Mouse (Mus musculus) CH12.LX (cell line): ENCODE data around the gene Foxg1. TPM values are rescaled to one million over a fixed set of nuclear protein-coding genes. Genes with fewer than 3 reads are reported as not detected.

Source experiments
- DNase-seq: peaks from one replicate; pipeline ENCODE4 v3.0.0-alpha.2; 2013; ENCODE audit errors: extremely low read depth
- H3K27ac ChIP-seq: 2 replicates; pipeline ENCODE4 v1.5.1; 2012; ENCODE audit warnings: low read depth, mild to moderate bottlenecking, control low read depth, moderate library complexity; ENCODE audit not compliant: insufficient read depth
- H3K27me3 ChIP-seq: replicated peaks from 2 replicates; pipeline ENCODE3; 2012; ENCODE audit warnings: inconsistent platforms
- H3K36me3 ChIP-seq, 2 experiments: replicated peaks in 1 of 2; 2 replicates each; pipeline versions ENCODE3 to v1.6.1; 2012; ENCODE audit warnings: inconsistent platforms in 1 of 2, low read length in 1 of 2, mild to moderate bottlenecking in 1 of 2, mixed read lengths in 1 of 2, moderate library complexity in 1 of 2; ENCODE audit not compliant: control insufficient read depth in 1 of 2, insufficient read depth in 1 of 2
- H3K4me1 ChIP-seq, 2 experiments: 2 replicates each; pipeline ENCODE4 v1.6.1; 2012; ENCODE audit warnings: inconsistent platforms in 1 of 2, moderate library complexity in 1 of 2; ENCODE audit not compliant: insufficient read depth in 2 of 2, control insufficient read depth in 1 of 2
- H3K4me2 ChIP-seq: 2 replicates; pipeline ENCODE4 v1.6.1; 2012; ENCODE audit warnings: low read depth, mild to moderate bottlenecking, control low read depth; ENCODE audit not compliant: poor library complexity, insufficient read depth, severe bottlenecking
- H3K4me3 ChIP-seq, 3 experiments: fragments of 150-350 bp in 1 of 3; sonication (generic) in 1 of 3; replicated peaks in 1 of 3; 2 replicates each; pipeline versions ENCODE3 to v1.5.1; 2011 to 2012; ENCODE audit warnings: low read depth in 2 of 3, low read length in 2 of 3, mild to moderate bottlenecking in 2 of 3, moderate library complexity in 2 of 3, control low read depth in 1 of 3, improper control_type of control experiment in 1 of 3, inconsistent platforms in 1 of 3, mixed read lengths in 1 of 3; ENCODE audit not compliant: poor library complexity in 1 of 3
- H3K79me2 ChIP-seq: replicated peaks from 2 replicates; pipeline ENCODE4 v1.6.1; 2012; ENCODE audit warnings: mild to moderate bottlenecking, moderate library complexity; ENCODE audit not compliant: control insufficient read depth, poor library complexity, insufficient read depth, severe bottlenecking; ENCODE audit errors: extremely low read depth
- H3K9ac ChIP-seq: 2 replicates; pipeline ENCODE4 v1.6.1; 2012; ENCODE audit warnings: low read depth, mild to moderate bottlenecking, control low read depth, moderate library complexity; ENCODE audit not compliant: insufficient read depth
- H3K9me3 ChIP-seq: replicated peaks from 2 replicates; pipeline ENCODE3; 2012; ENCODE audit warnings: low read length, inconsistent platforms, mixed read lengths
- CHD2 ChIP-seq: IDR thresholded peaks from 2 replicates; pipeline ENCODE4 v1.6.1; 2011; ENCODE audit warnings: low read length, improper control_type of control experiment
- E2F4 ChIP-seq: IDR thresholded peaks from 2 replicates; pipeline ENCODE4 v1.6.1; 2011; ENCODE audit warnings: low read depth, low read length, improper control_type of control experiment; ENCODE audit not compliant: insufficient replicate concordance
- ELF1 ChIP-seq: IDR thresholded peaks from 2 replicates; pipeline ENCODE4 v1.6.1; 2014; ENCODE audit warnings: low read depth, mild to moderate bottlenecking, inconsistent platforms, low read length, improper control_type of control experiment
- ETS1 ChIP-seq: conservative IDR thresholded peaks from 2 replicates; pipeline ENCODE4 v1.6.1; 2012; ENCODE audit warnings: low read depth, mild to moderate bottlenecking, inconsistent platforms, low read length, improper control_type of control experiment, moderate library complexity
- HCFC1 ChIP-seq: IDR thresholded peaks from 2 replicates; pipeline ENCODE4 v1.6.1; 2012; ENCODE audit warnings: low read depth, mild to moderate bottlenecking, inconsistent platforms, low read length, improper control_type of control experiment
- JUN ChIP-seq: IDR thresholded peaks from 2 replicates; pipeline ENCODE4 v1.6.1; 2011; ENCODE audit warnings: low read depth, mild to moderate bottlenecking, low read length, improper control_type of control experiment, moderate library complexity; ENCODE audit not compliant: insufficient read depth
- KAT2A ChIP-seq: IDR thresholded peaks from 2 replicates; pipeline ENCODE4 v1.6.1; 2012; ENCODE audit warnings: low read length, improper control_type of control experiment, inconsistent platforms; ENCODE audit not compliant: insufficient replicate concordance
- MAFK ChIP-seq: IDR thresholded peaks from 2 replicates; pipeline ENCODE4 v1.6.1; 2011; ENCODE audit warnings: low read length, improper control_type of control experiment; ENCODE audit not compliant: insufficient replicate concordance
- MAZ ChIP-seq: IDR thresholded peaks from 2 replicates; pipeline ENCODE4 v1.6.1; 2012; ENCODE audit warnings: low read depth, mild to moderate bottlenecking, inconsistent platforms, low read length, improper control_type of control experiment, moderate library complexity
- MXI1 ChIP-seq: IDR thresholded peaks from 2 replicates; pipeline ENCODE4 v1.6.1; 2011; ENCODE audit warnings: mild to moderate bottlenecking, low read depth, low read length, improper control_type of control experiment
- MYC ChIP-seq: IDR thresholded peaks from 2 replicates; pipeline ENCODE4 v1.6.1; 2011; ENCODE audit warnings: low read depth, mild to moderate bottlenecking, improper control_type of control experiment, low read length
- NRF1 ChIP-seq: IDR thresholded peaks from 2 replicates; pipeline ENCODE4 v1.6.1; 2014; ENCODE audit warnings: low read depth, mild to moderate bottlenecking, inconsistent platforms, low read length, improper control_type of control experiment, moderate library complexity
- SMC3 ChIP-seq: IDR thresholded peaks from 2 replicates; pipeline ENCODE4 v1.6.1; 2011; ENCODE audit warnings: low read depth, low read length, improper control_type of control experiment
- UBTF ChIP-seq: IDR thresholded peaks from 2 replicates; pipeline ENCODE4 v1.6.1; 2012; ENCODE audit warnings: low read depth, mild to moderate bottlenecking, inconsistent platforms, low read length, improper control_type of control experiment, moderate library complexity
- USF2 ChIP-seq: conservative IDR thresholded peaks from 2 replicates; pipeline ENCODE4 v1.6.1; 2011; ENCODE audit warnings: low read depth, low read length, improper control_type of control experiment
- dilution Hi-C: fragments of 300-500 bp; cut with MboI; formaldehyde crosslinking; loops from 2 replicates; pipeline ENCODE4 v1.14.3; 2020; ENCODE audit warnings: low sequenced_read_pairs; ENCODE audit not compliant: extremely low pct_unique_long_range_greater_than_20kb, extremely low pct_ligation_motif_present
- in situ Hi-C: fragments of 300-500 bp; cut with MboI; formaldehyde crosslinking; loops from 3 replicates; pipeline ENCODE4 v1.14.3; 2019; ENCODE audit warnings: low sequenced_read_pairs, low pct_ligation_motif_present, low pct_unique_long_range_greater_than_20kb, mixed read lengths
- polyA plus RNA-seq: library from polyadenylated mRNA; unstranded; fragments of >175 nt; gene quantifications from 2 replicates; pipeline ENCODE4 v1.2.1, GENCODE M21; 2012; ENCODE audit warnings: low read depth; ENCODE audit not compliant: insufficient read length
- total RNA-seq, 2 experiments: library from RNA; depleted of rRNA; stranded (reverse); fragments of 300-350 nt in 1 of 2; fragments of >200 nt in 1 of 2; gene quantifications; 2 replicates each; pipeline ENCODE4 v1.2.3; 2012 to 2014

Foxg1 gene
- total and polyA plus RNA-seq, 3 experiments = not detected

DNA sequence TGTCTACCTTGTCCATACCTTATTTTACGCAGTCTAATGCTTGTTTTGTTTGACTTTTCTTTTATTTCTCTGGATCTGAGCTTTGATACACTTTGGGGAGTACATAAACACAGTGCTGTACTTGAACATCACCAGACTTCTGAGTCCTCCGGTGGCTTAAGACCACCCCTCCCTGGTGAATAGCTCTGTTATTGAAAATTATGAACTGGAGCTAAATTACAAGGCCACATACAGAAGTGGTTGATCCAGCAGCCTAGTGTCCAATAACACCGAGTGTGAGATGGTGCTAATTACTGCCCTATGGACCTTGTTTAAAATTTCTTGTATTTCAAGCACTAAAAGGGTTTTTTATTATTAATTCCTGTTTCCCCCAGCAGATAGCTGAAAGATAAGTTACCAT is 35.5 kb downstream of the Foxg1 start:
- Histone ChIP-seq H3K4me3 (no peak overlapping the region), H3K9ac (no peak overlapping the region), H3K4me2 (no peak overlapping the region), H3K79me2 (no peaks in the 10 kb centered on the region), H3K27ac (no peak overlapping the region), H3K36me3 (no peaks in the 10 kb centered on the region), H3K27me3 (no peaks in the 10 kb centered on the region), H3K9me3 (peaks cover 23% of the 10 kb centered on the region), H3K4me1 (no peaks in the 10 kb centered on the region)
- DNase-seq = no peak
- dilution Hi-C loops = no loop called here
- TF ChIP-seq MAFK (no peak), MYC (no peak), JUN (no peak), CHD2 (no peak), UBTF (no peak), ELF1 (no peak), USF2 (no peak), ETS1 (no peak), SMC3 (no peak), MAZ (no peak), MXI1 (no peak), NRF1 (no peak), KAT2A (no peak), E2F4 (no peak), HCFC1 (no peak)
- in situ Hi-C loops = no loop called here

Other genes starting within 250 kb of the Foxg1 start
- gene Gm43517, start 2.5 kb downstream of the Foxg1 start, total RNA-seq (2012; rRNA removed) = not detected in 2 replicates
- gene Gm43517, start 2.5 kb downstream of the Foxg1 start, total RNA-seq (2014; rRNA removed) = not detected in 2 replicates
- gene Gm43517, start 2.5 kb downstream of the Foxg1 start, polyA plus RNA-seq = not detected in 2 replicates